Mouse (Mus musculus): ENCODE measurements around the gene Cyp4f16.

DNA sequence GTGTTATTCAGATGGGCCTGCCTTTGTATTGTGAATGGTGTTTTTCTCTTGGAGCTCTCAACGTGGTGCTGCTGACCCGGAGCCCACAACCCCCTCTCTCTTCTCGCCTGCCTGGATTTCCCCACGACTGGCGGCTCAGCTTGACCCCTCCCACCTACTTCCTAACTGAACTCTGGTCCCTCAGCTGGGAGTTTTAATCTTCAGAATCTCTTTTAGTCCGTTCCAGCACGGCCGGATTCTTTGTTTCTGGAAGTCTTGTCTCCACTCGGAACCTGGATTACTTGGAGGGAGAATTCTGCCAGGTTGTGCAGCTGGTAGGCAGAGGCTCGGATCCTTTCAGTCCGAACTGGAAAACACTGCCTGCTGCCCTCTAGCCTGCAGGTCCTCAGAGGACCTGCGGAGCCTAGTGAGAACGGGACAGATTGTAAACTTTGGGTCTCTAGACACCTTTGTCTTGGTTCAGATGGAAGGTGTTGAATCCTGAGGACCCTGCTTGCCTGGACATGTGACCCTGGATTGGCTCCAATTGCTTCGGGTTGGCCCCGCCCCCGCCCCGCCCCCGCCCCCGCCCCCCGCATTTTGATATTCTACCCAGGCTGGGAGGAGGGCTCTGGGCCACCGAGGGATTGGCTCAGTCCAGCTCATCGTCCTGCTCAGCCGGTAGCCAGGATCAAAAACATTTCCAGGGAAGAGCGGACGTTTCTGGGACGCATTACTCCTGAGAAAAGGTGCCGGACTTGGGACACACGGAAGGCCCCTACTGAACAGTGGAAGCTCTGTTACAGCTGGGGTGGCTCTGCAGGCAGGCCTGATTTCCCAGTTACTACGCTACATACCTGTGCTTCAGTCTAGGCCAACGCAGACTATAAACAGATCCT is 30.3 kb upstream of the Cyp4f16 start, which contains the start of gene Cyp4f17:
- no peak for TF ChIP-seq CTCF (IDR thresholded peaks at IDR 0.05)
- TF ChIP-seq EP300 (IDR thresholded peaks at IDR 0.05) = no peak

Data from lung, postnatal 0 days (tissue).